Mouse (Mus musculus): ENCODE measurements around the gene Pik3ap1. TPM values are rescaled to one million over a fixed set of nuclear protein-coding genes. Genes with fewer than 3 reads are reported as not detected.
A peak's percentile ranks its signal among the peaks of the same experiment; 100 is the strongest.

Gene Pik3ap1
- polyA plus RNA-seq, 1 experiment from 2014 or later = 1.6 TPM

GRCm38 (mm10) chr19:41384406-41384851 lies 473 bp downstream of the Pik3ap1 start:
- H3K27me3 ChIP-seq (replicated peaks) = peaks cover 29% of the 10 kb centered on the region
- no peaks in the 10 kb centered on the region for H3K9me3 ChIP-seq (replicated peaks)
- ATAC-seq (ENCODE audit: low FRiP score) = no peak
- no peaks in the 10 kb centered on the region for H3K36me3 ChIP-seq
- H3K4me3 ChIP-seq (replicated peaks) = peak overlapping the region; percentile 48
- H3K4me1 ChIP-seq = peaks cover 10% of the 10 kb centered on the region
- WGBS = 15% methylated on average over 12 of the region's 12 CpGs
- H3K4me2 ChIP-seq = peak overlapping the region; percentile 99
- no peak overlapping the region for H3K27ac ChIP-seq (replicated peaks)
- peak overlapping the region; percentile 51 for H3K9ac ChIP-seq (replicated peaks)

GRCm38 (mm10) chr19:41382391-41382978 lies 2.4 kb downstream of the Pik3ap1 start:
- Histone ChIP-seq H3K36me3 (no peaks in the 10 kb centered on the region), H3K27ac (replicated peaks) (no peak overlapping the region), H3K4me1 (peaks cover 10% of the 10 kb centered on the region), H3K4me2 (no peak overlapping the region), H3K9ac (replicated peaks) (no peak overlapping the region), H3K9me3 (replicated peaks) (no peaks in the 10 kb centered on the region), H3K4me3 (replicated peaks) (no peak overlapping the region), H3K27me3 (replicated peaks) (peaks cover 29% of the 10 kb centered on the region)
- WGBS = 89% methylated on average over 3 of the region's 3 CpGs
- ATAC-seq (ENCODE audit: low FRiP score) = no peak

GRCm38 (mm10) chr19:41381581-41382239 lies 3.2 kb downstream of the Pik3ap1 start:
- Histone ChIP-seq H3K27me3 (replicated peaks) (peaks cover 29% of the 10 kb centered on the region), H3K9me3 (replicated peaks) (no peaks in the 10 kb centered on the region), H3K27ac (replicated peaks) (no peak overlapping the region), H3K36me3 (no peaks in the 10 kb centered on the region), H3K9ac (replicated peaks) (no peak overlapping the region), H3K4me3 (replicated peaks) (no peak overlapping the region), H3K4me2 (no peak overlapping the region), H3K4me1 (peaks cover 10% of the 10 kb centered on the region)
- 62% methylated on average over 9 of the region's 9 CpGs for WGBS
- no peak for ATAC-seq (ENCODE audit: low FRiP score)

GRCm38 (mm10) chr19:41379195-41379594 lies 5.7 kb downstream of the Pik3ap1 start:
- no peak for ATAC-seq (ENCODE audit: low FRiP score)
- H3K27ac ChIP-seq (replicated peaks) = no peak overlapping the region
- no peaks in the 10 kb centered on the region for H3K36me3 ChIP-seq
- H3K9me3 ChIP-seq (replicated peaks) = no peaks in the 10 kb centered on the region
- H3K4me2 ChIP-seq = no peak overlapping the region
- H3K27me3 ChIP-seq (replicated peaks) = peaks cover 7% of the 10 kb centered on the region; the same call in 1 of the 2 replicates
- no peak overlapping the region for H3K9ac ChIP-seq (replicated peaks)
- WGBS = 93% methylated on average over 3 of the region's 3 CpGs
- no peak overlapping the region for H3K4me3 ChIP-seq (replicated peaks)
- H3K4me1 ChIP-seq = no peaks in the 10 kb centered on the region

GRCm38 (mm10) chr19:41375791-41376190 lies 9.1 kb downstream of the Pik3ap1 start:
- H3K27ac ChIP-seq (replicated peaks) = no peak overlapping the region
- no peak overlapping the region for H3K4me3 ChIP-seq (replicated peaks)
- no peaks in the 10 kb centered on the region for H3K4me1 ChIP-seq
- H3K9me3 ChIP-seq (replicated peaks) = no peaks in the 10 kb centered on the region
- no peak overlapping the region for H3K9ac ChIP-seq (replicated peaks)
- no peak for ATAC-seq (ENCODE audit: low FRiP score)
- 81% methylated on average over 21 of the region's 21 CpGs for WGBS
- H3K36me3 ChIP-seq = no peaks in the 10 kb centered on the region
- H3K27me3 ChIP-seq (replicated peaks) = no peaks in the 10 kb centered on the region
- no peak overlapping the region for H3K4me2 ChIP-seq

GRCm38 (mm10) chr19:41375096-41375495 lies 9.8 kb downstream of the Pik3ap1 start:
- Histone ChIP-seq H3K27me3 (replicated peaks) (no peaks in the 10 kb centered on the region), H3K27ac (replicated peaks) (no peak overlapping the region), H3K4me3 (replicated peaks) (no peak overlapping the region), H3K4me1 (no peaks in the 10 kb centered on the region), H3K9me3 (replicated peaks) (no peaks in the 10 kb centered on the region), H3K36me3 (no peaks in the 10 kb centered on the region), H3K4me2 (no peak overlapping the region), H3K9ac (replicated peaks) (no peak overlapping the region)
- no peak for ATAC-seq (ENCODE audit: low FRiP score)
- 97% methylated on average over 1 of the region's 1 CpGs for WGBS

- H3K9ac ChIP-seq (replicated peaks) = no peak overlapping the region
- H3K4me1 ChIP-seq = no peaks in the 10 kb centered on the region
- H3K36me3 ChIP-seq = no peaks in the 10 kb centered on the region
- 93% methylated on average over 5 of the region's 5 CpGs for WGBS
- H3K4me3 ChIP-seq (replicated peaks) = no peak overlapping the region
- H3K4me2 ChIP-seq = no peak overlapping the region
- H3K27me3 ChIP-seq (replicated peaks) = no peaks in the 10 kb centered on the region
- H3K27ac ChIP-seq (replicated peaks) = no peak overlapping the region
- no peak for ATAC-seq (ENCODE audit: low FRiP score)
- no peaks in the 10 kb centered on the region for H3K9me3 ChIP-seq (replicated peaks)
Measured at GRCm38 (mm10) chr19:41374658-41375057, 10.2 kb downstream of the Pik3ap1 start.

- Histone ChIP-seq H3K9me3 (replicated peaks) (no peaks in the 10 kb centered on the region), H3K4me1 (no peaks in the 10 kb centered on the region), H3K36me3 (no peaks in the 10 kb centered on the region), H3K4me3 (replicated peaks) (no peak overlapping the region), H3K4me2 (no peak overlapping the region), H3K27me3 (replicated peaks) (no peaks in the 10 kb centered on the region), H3K9ac (replicated peaks) (no peak overlapping the region), H3K27ac (replicated peaks) (no peak overlapping the region)
- 93% methylated on average over 4 of the region's 4 CpGs for WGBS
- ATAC-seq (ENCODE audit: low FRiP score) = no peak
Measured at GRCm38 (mm10) chr19:41372322-41372721, 12.6 kb downstream of the Pik3ap1 start.

GRCm38 (mm10) chr19:41371373-41371772 lies 13.5 kb downstream of the Pik3ap1 start:
- H3K9ac ChIP-seq (replicated peaks) = no peak overlapping the region
- no peaks in the 10 kb centered on the region for H3K4me1 ChIP-seq
- H3K27me3 ChIP-seq (replicated peaks) = no peaks in the 10 kb centered on the region
- no peak overlapping the region for H3K4me3 ChIP-seq (replicated peaks)
- H3K36me3 ChIP-seq = no peaks in the 10 kb centered on the region
- H3K4me2 ChIP-seq = no peak overlapping the region
- 68% methylated on average over 4 of the region's 4 CpGs for WGBS
- H3K9me3 ChIP-seq (replicated peaks) = no peaks in the 10 kb centered on the region
- no peak overlapping the region for H3K27ac ChIP-seq (replicated peaks)
- no peak for ATAC-seq (ENCODE audit: low FRiP score)

- no peaks in the 10 kb centered on the region for H3K36me3 ChIP-seq
- no peaks in the 10 kb centered on the region for H3K27me3 ChIP-seq (replicated peaks)
- 86% methylated on average over 11 of the region's 11 CpGs for WGBS
- H3K9me3 ChIP-seq (replicated peaks) = no peaks in the 10 kb centered on the region
- H3K4me1 ChIP-seq = no peaks in the 10 kb centered on the region
- no peak overlapping the region for H3K27ac ChIP-seq (replicated peaks)
- H3K4me2 ChIP-seq = no peak overlapping the region
- no peak overlapping the region for H3K4me3 ChIP-seq (replicated peaks)
- ATAC-seq (ENCODE audit: low FRiP score) = no peak
- H3K9ac ChIP-seq (replicated peaks) = no peak overlapping the region
Measured at GRCm38 (mm10) chr19:41369557-41370460, 15.1 kb downstream of the Pik3ap1 start.

GRCm38 (mm10) chr19:41366854-41367517 lies 17.9 kb downstream of the Pik3ap1 start:
- Histone ChIP-seq H3K36me3 (no peaks in the 10 kb centered on the region), H3K27me3 (replicated peaks) (no peaks in the 10 kb centered on the region), H3K27ac (replicated peaks) (no peak overlapping the region), H3K9me3 (replicated peaks) (no peaks in the 10 kb centered on the region), H3K4me1 (no peaks in the 10 kb centered on the region), H3K4me3 (replicated peaks) (no peak overlapping the region), H3K4me2 (no peak overlapping the region), H3K9ac (replicated peaks) (no peak overlapping the region)
- WGBS = 89% methylated on average over 9 of the region's 9 CpGs
- no peak for ATAC-seq (ENCODE audit: low FRiP score)

All from neural tube, embryonic 15.5 days (tissue).